In the genomic region with DNA sequence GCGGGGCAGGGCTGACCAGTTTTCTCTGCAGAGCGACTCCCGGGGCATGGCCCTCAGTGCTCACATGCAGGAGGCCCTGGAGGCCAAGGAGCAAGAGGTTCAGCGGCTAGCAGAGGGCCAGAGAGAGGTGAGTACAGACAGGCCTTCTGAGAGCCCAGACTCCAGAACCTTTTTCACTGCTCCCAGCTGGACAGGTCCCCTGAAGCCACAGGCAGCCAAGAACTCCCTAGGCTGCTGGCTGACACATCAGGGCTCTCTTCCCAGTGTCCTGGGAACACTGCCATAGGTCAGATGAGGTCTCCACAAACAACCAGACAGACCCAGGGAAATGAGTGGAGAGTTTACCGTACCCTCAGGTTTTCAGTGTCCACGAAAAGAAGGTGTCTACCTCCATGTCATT, we compare ENCODE assay signal across 10 mouse cellular contexts. TPM values are rescaled to one million over a fixed set of nuclear protein-coding genes. Genes with fewer than 3 reads are reported as not detected.
DNase-seq lines count a peak whose midpoint lies in the region; ATAC-seq and TF ChIP-seq lines count a peak whose summit lies in the region.
"Had no signal": no experiment of that assay in that cellular context is flagged by ENCODE, and none has a peak within 500 bp of the region (broad histone marks: within the 10 kb centered on the region; RNA-seq: fewer than 3 reads in every experiment).

No protein-coding gene starts in this region.

- no peaks in the 10 kb centered on the region for H3K27me3 ChIP-seq in midbrain, postnatal 0 days (ENCODE audit: insufficient read depth, low read length)
- H3K27me3 ChIP-seq in midbrain, embryonic 14.5 days (ENCODE audit: control insufficient read depth, insufficient read depth, low read length) = no peaks in the 10 kb centered on the region
- H3K27me3 ChIP-seq: stomach, embryonic 15.5 days had no signal

- no peaks in the 10 kb centered on the region for H3K4me1 ChIP-seq in midbrain, postnatal 0 days (ENCODE audit: insufficient read depth, low read length)
- no peaks in the 10 kb centered on the region for H3K4me1 ChIP-seq in midbrain, embryonic 14.5 days (ENCODE audit: control insufficient read depth, insufficient read depth, low read length)
- H3K4me1 ChIP-seq: heart, embryonic 13.5 days had no signal

- no peak overlapping the region for H3K27ac ChIP-seq in midbrain, postnatal 0 days (ENCODE audit: low read depth, low read length)
- H3K27ac ChIP-seq in midbrain, embryonic 14.5 days (replicated peaks; ENCODE audit: low read depth, low read length) = no peak overlapping the region
- H3K27ac ChIP-seq: heart, embryonic 13.5 days; macrophage; stomach, embryonic 15.5 days had no signal

- WGBS in midbrain, postnatal 0 days = 67% methylated on average over 6 of the region's 6 CpGs
- WGBS in midbrain, embryonic 14.5 days = 63% methylated on average over 6 of the region's 6 CpGs

- H3K4me2 ChIP-seq in midbrain, postnatal 0 days (ENCODE audit: low read depth, low read length, poor library complexity, severe bottlenecking) = no peak overlapping the region
- H3K4me2 ChIP-seq in midbrain, embryonic 14.5 days (ENCODE audit: low read length) = no peak overlapping the region
- H3K4me2 ChIP-seq: heart, embryonic 13.5 days; stomach, embryonic 15.5 days had no signal

- ATAC-seq in midbrain, postnatal 0 days (ENCODE audit: low FRiP score) = no peak
- no peak for ATAC-seq in midbrain, embryonic 14.5 days (ENCODE audit: low FRiP score, low TSS enrichment)

- no peak overlapping the region for H3K9ac ChIP-seq in midbrain, postnatal 0 days (replicated peaks; ENCODE audit: low read length, poor library complexity, severe bottlenecking)
- no peak overlapping the region for H3K9ac ChIP-seq in midbrain, embryonic 14.5 days (replicated peaks; ENCODE audit: low read length)
- H3K9ac ChIP-seq: heart, embryonic 13.5 days; stomach, embryonic 15.5 days had no signal

- H3K4me3 ChIP-seq in midbrain, postnatal 0 days (ENCODE audit: low read depth, low read length) = no peak overlapping the region
- no peak overlapping the region for H3K4me3 ChIP-seq in midbrain, embryonic 14.5 days (replicated peaks; ENCODE audit: low read depth, low read length)
- H3K4me3 ChIP-seq: heart, embryonic 13.5 days; stomach, embryonic 15.5 days had no signal

- intact Hi-C loops in heart, postnatal 36 days (cut with DNase I) = no loop called here

- no peaks in the 10 kb centered on the region for H3K9me3 ChIP-seq in midbrain, postnatal 0 days (ENCODE audit: low read length)
- H3K9me3 ChIP-seq in midbrain, embryonic 14.5 days (ENCODE audit: control insufficient read depth, low read length) = no peaks in the 10 kb centered on the region
- H3K9me3 ChIP-seq: heart, embryonic 13.5 days; stomach, embryonic 15.5 days had no signal

- no peak for TF ChIP-seq CTCF in midbrain, postnatal 0 days (IDR thresholded peaks at IDR 0.05)

- peak; percentile 20 for DNase-seq in midbrain, postnatal 0 days (ENCODE audit: low spot score)
- DNase-seq in midbrain, embryonic 14.5 days = no peak
- DNase-seq in cerebellum, postnatal 10 days = peak; percentile 69 to 79
- peak; percentile 81 to 82 for DNase-seq in heart, postnatal 36 days
- DNase-seq in ovary, adult 18-20 months (ENCODE audit: low spot score) = peak; percentile 55
- DNase-seq in thymus, postnatal 14 days = no peak
- no peak for DNase-seq in neural tube, embryonic 10.5 days (ENCODE audit: extremely low spot score, low spot score)

- no peaks in the 10 kb centered on the region for H3K36me3 ChIP-seq in midbrain, postnatal 0 days (ENCODE audit: insufficient read depth, low read length)
- H3K36me3 ChIP-seq in midbrain, embryonic 14.5 days (ENCODE audit: control insufficient read depth, insufficient read depth, low read length) = no peaks in the 10 kb centered on the region
- H3K36me3 ChIP-seq: heart, embryonic 13.5 days; stomach, embryonic 15.5 days had no signal

RNA-seq across cellular contexts. Expression of gene Rab44, which starts 22.3 kb away (rescaled TPM):
- total RNA-seq in midbrain, postnatal 0 days (2014; rRNA removed) = not detected in 2 replicates
- not detected in 2 replicates for polyA plus RNA-seq in midbrain, postnatal 0 days (2015; fragmentation: Nextera tagmentation; extraction: Ambion mirVana)
- 0.20 TPM in 1 of 2 replicates, not detected in the other for polyA plus RNA-seq in midbrain, embryonic 14.5 days (2014; fragmentation: Nextera tagmentation; extraction: Ambion mirVana)
- under 1 TPM; 0.43 to 0.50 TPM for total RNA-seq in heart, postnatal 36 days (2021)

RNA-seq across cellular contexts. Expression of gene Cdkn1a, which starts 45.5 kb away (rescaled TPM):
- total RNA-seq in midbrain, postnatal 0 days (2014; rRNA removed) = 44.4 and 57.7 TPM in 2 replicates
- 220 and 237 TPM in 2 replicates for polyA plus RNA-seq in midbrain, postnatal 0 days (2015; fragmentation: Nextera tagmentation; extraction: Ambion mirVana)
- 80.8 and 109 TPM in 2 replicates for polyA plus RNA-seq in midbrain, embryonic 14.5 days (2014; fragmentation: Nextera tagmentation; extraction: Ambion mirVana)
- 10 to 100 TPM; 40.8 to 83.9 TPM for total RNA-seq in heart, postnatal 36 days (2021)

Comparison
In these comparisons a context has a peak if more than half of its experiments do, and no peak if none do; other contexts are left out.
1. DNase-seq: peak in midbrain, postnatal 0 days (single experiment), cerebellum, postnatal 10 days (2 of 2), heart, postnatal 36 days (2 of 2) and ovary, adult 18-20 months (single experiment); none in midbrain, embryonic 14.5 days (single experiment), thymus, postnatal 14 days (single experiment) and neural tube, embryonic 10.5 days (single experiment).